Mouse (Mus musculus): ENCODE data around the gene Tmem69.

- TF ChIP-seq CTCF (IDR thresholded peaks at IDR 0.05; ENCODE audit: low read depth) (no peak), EP300 (IDR thresholded peaks at IDR 0.05; ENCODE audit: low read depth) (no peak)
Observed at GRCm38 (mm10) chr4:116537737-116538136, 18.0 kb downstream of the Tmem69 start.
